ENCODE assay signal across 8 mouse cellular contexts in genomic region chr2:65414806-65415281, GRCm38 (mm10). TPM values are rescaled to one million over a fixed set of nuclear protein-coding genes. Genes with fewer than 3 reads are reported as not detected.
A peak's percentile ranks its signal among the peaks of the same experiment; 100 is the strongest.
DNase-seq lines count a peak whose midpoint lies in the region; ATAC-seq and TF ChIP-seq lines count a peak whose summit lies in the region.

No protein-coding gene starts in this region.

- no peak for TF ChIP-seq POLR2A in lung, adult 2 months (IDR thresholded peaks at IDR 0.05; ENCODE audit: borderline replicate concordance, extremely low read depth, low read depth, low read length)

- no peak overlapping the region for H3K27ac ChIP-seq in lung, embryonic 14.5 days (ENCODE audit: low read depth)
- H3K27ac ChIP-seq in heart, embryonic 13.5 days (replicated peaks), result no peak overlapping the region
- H3K27ac ChIP-seq in lung, postnatal 0 days (ENCODE audit: low read length), result no peak overlapping the region

- TF ChIP-seq EP300 in lung, postnatal 0 days (IDR thresholded peaks at IDR 0.05), result no peak

- H3K9me3 ChIP-seq in lung, embryonic 14.5 days (ENCODE audit: low read depth, low read length), result no peaks in the 10 kb centered on the region
- H3K9me3 ChIP-seq in heart, embryonic 13.5 days, result peaks cover 7% of the 10 kb centered on the region; the same call in 1 of the 2 replicates
- no peaks in the 10 kb centered on the region for H3K9me3 ChIP-seq in lung, postnatal 0 days (ENCODE audit: low read length)

- H3K27me3 ChIP-seq in lung, embryonic 14.5 days (ENCODE audit: insufficient read depth, low read length), result no peaks in the 10 kb centered on the region
- no peaks in the 10 kb centered on the region for H3K27me3 ChIP-seq in heart, embryonic 13.5 days (replicated peaks)
- H3K27me3 ChIP-seq in lung, postnatal 0 days (replicated peaks; ENCODE audit: insufficient read depth, low read length), result no peaks in the 10 kb centered on the region

- TF ChIP-seq CTCF in lung, embryonic 14.5 days (IDR thresholded peaks at IDR 0.05; ENCODE audit: low read depth), result no peak
- no peak for TF ChIP-seq CTCF in lung, adult 2 months (IDR thresholded peaks at IDR 0.05; ENCODE audit: insufficient read depth, low read length)
- no peak for TF ChIP-seq CTCF in lung, postnatal 0 days (IDR thresholded peaks at IDR 0.05)

- DNase-seq in lung, embryonic 14.5 days, result peak; percentile 89
- no peak for DNase-seq in lung, adult 2 months
- peak; percentile 11 for DNase-seq in cerebellum, postnatal 36 days
- DNase-seq in layer of hippocampus, adult 18-20 months (ENCODE audit: low spot score in 2 of 2), result peak; percentile 43 to 84
- DNase-seq in lung, postnatal 0 days (ENCODE audit: low spot score), result peak; percentile 55
- DNase-seq in right cerebral cortex, adult 2 months (ENCODE audit: low spot score in 2 of 2), result peak; percentile 77 to 83
- DNase-seq in adipocyte (ENCODE audit: low spot score), result no peak

- H3K9ac ChIP-seq in lung, embryonic 14.5 days, result no peak overlapping the region; the same call in 1 of the 2 replicates
- H3K9ac ChIP-seq in heart, embryonic 13.5 days, result no peak overlapping the region
- H3K9ac ChIP-seq in lung, postnatal 0 days (replicated peaks; ENCODE audit: low read depth), result no peak overlapping the region

- WGBS in lung, embryonic 14.5 days, result 5% methylated on average over 6 of the region's 6 CpGs
- WGBS in lung, adult 2 months, result 5% methylated on average over 6 of the region's 6 CpGs
- 2% methylated on average over 6 of the region's 6 CpGs for WGBS in heart, embryonic 13.5 days
- 6% methylated on average over 6 of the region's 6 CpGs for WGBS in lung, postnatal 0 days

- peak; percentile 51 for ATAC-seq in lung, embryonic 14.5 days (ENCODE audit: insufficient read depth)
- peak; percentile 33; the same call in 1 of the 2 replicates for ATAC-seq in heart, embryonic 13.5 days (ENCODE audit: extremely low read depth, insufficient number of reproducible peaks, low FRiP score, low TSS enrichment)
- ATAC-seq in lung, postnatal 0 days, result no peak

- H3K36me3 ChIP-seq in lung, embryonic 14.5 days (ENCODE audit: insufficient read depth), result no peaks in the 10 kb centered on the region
- H3K36me3 ChIP-seq in heart, embryonic 13.5 days, result no peaks in the 10 kb centered on the region
- H3K36me3 ChIP-seq in lung, postnatal 0 days (ENCODE audit: insufficient read depth, low read length), result no peaks in the 10 kb centered on the region

- no peaks in the 10 kb centered on the region; the same call in 1 of the 2 replicates for H3K4me1 ChIP-seq in lung, embryonic 14.5 days (ENCODE audit: insufficient read depth)
- no peaks in the 10 kb centered on the region; the same call in 1 of the 2 replicates for H3K4me1 ChIP-seq in lung, adult 2 months (ENCODE audit: control insufficient read depth, insufficient read depth, low read length)
- H3K4me1 ChIP-seq in heart, embryonic 13.5 days, result peaks cover 6% of the 10 kb centered on the region; the same call in 1 of the 2 replicates
- no peaks in the 10 kb centered on the region for H3K4me1 ChIP-seq in lung, postnatal 0 days (ENCODE audit: insufficient read depth, low read depth, low read length)

- peak overlapping the region; percentile 71 for H3K4me2 ChIP-seq in lung, embryonic 14.5 days
- H3K4me2 ChIP-seq in heart, embryonic 13.5 days, result peak overlapping the region; percentile 81
- H3K4me2 ChIP-seq in lung, postnatal 0 days (replicated peaks; ENCODE audit: low read depth, low read length), result peak overlapping the region; percentile 56; the same call in 1 of the 2 replicates

- H3K4me3 ChIP-seq in lung, embryonic 14.5 days (ENCODE audit: low read depth, low read length), result peak overlapping the region; percentile 26; the same call in 1 of the 2 replicates
- H3K4me3 ChIP-seq in lung, adult 2 months (replicated peaks; ENCODE audit: extremely low read depth, low read depth, low read length), result no peak overlapping the region
- peak overlapping the region; percentile 47 for H3K4me3 ChIP-seq in heart, embryonic 13.5 days
- no peak overlapping the region for H3K4me3 ChIP-seq in lung, postnatal 0 days (ENCODE audit: low read depth, low read length)

RNA-seq across cellular contexts. Expression of gene Slc38a11, which starts 51.0 kb away (rescaled TPM):
- not detected in 2 replicates for polyA plus RNA-seq in lung, embryonic 14.5 days (2014; fragmentation: Nextera tagmentation; extraction: Ambion mirVana)
- polyA plus RNA-seq in lung, adult 2 months (2012; rRNA removed), result 0.62 and 1.2 TPM in 2 replicates
- 0.11 TPM in 1 of 2 replicates, not detected in the other for polyA plus RNA-seq in heart, embryonic 13.5 days (2015; fragmentation: Nextera tagmentation; extraction: Ambion mirVana)
- 1 to 10 TPM; 1.5 to 2.5 TPM for total RNA-seq in layer of hippocampus, adult 18-20 months (2021)
- polyA plus RNA-seq in lung, postnatal 0 days (2015; fragmentation: Nextera tagmentation; extraction: Ambion mirVana), result 0.23 and 0.51 TPM in 2 replicates

Comparison
In these comparisons a context has a peak if more than half of its experiments do, and no peak if none do; other contexts are left out.
1. DNase-seq: peak in lung, embryonic 14.5 days (single experiment), cerebellum, postnatal 36 days (2 of 2), layer of hippocampus, adult 18-20 months (2 of 2), lung, postnatal 0 days (single experiment) and right cerebral cortex, adult 2 months (2 of 2); none in lung, adult 2 months (single experiment) and adipocyte (single experiment).
2. H3K4me3 ChIP-seq: peak in lung, embryonic 14.5 days (single experiment) and heart, embryonic 13.5 days (single experiment); none in lung, adult 2 months (single experiment) and lung, postnatal 0 days (single experiment).
3. Peak in every context shown above with its lines, with median percentiles within 50 percentile points of each other: H3K4me2 ChIP-seq.